ENCODE assay signal across 13 mouse cellular contexts in genomic region chr1:75561221-75561897, GRCm38 (mm10). TPM values are rescaled to one million over a fixed set of nuclear protein-coding genes. Genes with fewer than 3 reads are reported as not detected.
A peak's percentile ranks its signal among the peaks of the same experiment; 100 is the strongest.
DNase-seq lines count a peak whose midpoint lies in the region; ATAC-seq and TF ChIP-seq lines count a peak whose summit lies in the region.
"Had no signal": no experiment of that assay in that cellular context is flagged by ENCODE, and none has a peak within 500 bp of the region (broad histone marks: within the 10 kb centered on the region; RNA-seq: fewer than 3 reads in every experiment).

No protein-coding gene starts in this region.

- 46% methylated on average over 4 of the region's 4 CpGs for WGBS in forebrain, embryonic 13.5 days
- WGBS in forebrain, embryonic 10.5 days, result 61% methylated on average over 4 of the region's 4 CpGs
- 51% methylated on average over 4 of the region's 4 CpGs for WGBS in hindbrain, embryonic 14.5 days
- 40% methylated on average over 4 of the region's 4 CpGs for WGBS in hindbrain, embryonic 16.5 days

- H3K9ac ChIP-seq in forebrain, embryonic 13.5 days, result no peak overlapping the region
- no peak overlapping the region for H3K9ac ChIP-seq in hindbrain, embryonic 14.5 days
- no peak overlapping the region for H3K9ac ChIP-seq in hindbrain, embryonic 16.5 days (ENCODE audit: low read depth, low read length)
- H3K9ac ChIP-seq: intestine, embryonic 15.5 days had no signal

- no peak overlapping the region for H3K4me2 ChIP-seq in forebrain, embryonic 13.5 days
- no peak overlapping the region for H3K4me2 ChIP-seq in hindbrain, embryonic 14.5 days (replicated peaks)
- H3K4me2 ChIP-seq in hindbrain, embryonic 16.5 days (ENCODE audit: low read length), result no peak overlapping the region
- H3K4me2 ChIP-seq: intestine, embryonic 15.5 days had no signal

- no peak for TF ChIP-seq POLR2A in testis, adult 2 months (IDR thresholded peaks at IDR 0.05; ENCODE audit: control insufficient read depth, low read depth, low read length)

- H3K9me3 ChIP-seq in forebrain, embryonic 13.5 days (replicated peaks), result no peaks in the 10 kb centered on the region; the same call in 1 of the 2 replicates
- peaks cover 8% of the 10 kb centered on the region; the same call in 1 of the 2 replicates for H3K9me3 ChIP-seq in forebrain, embryonic 10.5 days
- H3K9me3 ChIP-seq in hindbrain, embryonic 14.5 days (ENCODE audit: control insufficient read depth, low read length), result peaks cover 4% of the 10 kb centered on the region; the same call in 1 of the 2 replicates
- H3K9me3 ChIP-seq in hindbrain, embryonic 16.5 days (ENCODE audit: control insufficient read depth, low read length), result no peaks in the 10 kb centered on the region
- H3K9me3 ChIP-seq: intestine, embryonic 15.5 days had no signal

- no peak overlapping the region for H3K4me3 ChIP-seq in forebrain, embryonic 13.5 days
- no peak overlapping the region for H3K4me3 ChIP-seq in forebrain, embryonic 10.5 days
- H3K4me3 ChIP-seq in hindbrain, embryonic 14.5 days (replicated peaks; ENCODE audit: low read length), result no peak overlapping the region
- no peak overlapping the region for H3K4me3 ChIP-seq in hindbrain, embryonic 16.5 days (ENCODE audit: low read length)
- H3K4me3 ChIP-seq in testis, adult 2 months (ENCODE audit: control insufficient read depth, low read depth, low read length), result no peak overlapping the region
- H3K4me3 ChIP-seq: intestine, embryonic 15.5 days had no signal

- TF ChIP-seq CTCF in testis, adult 2 months (IDR thresholded peaks at IDR 0.05; ENCODE audit: control insufficient read depth, insufficient read depth, insufficient replicate concordance, low read depth, low read length), result no peak

- ATAC-seq in forebrain, embryonic 13.5 days, result peak; percentile 42; the same call in 1 of the 2 replicates
- peak; percentile 35; the same call in 1 of the 2 replicates for ATAC-seq in hindbrain, embryonic 14.5 days (ENCODE audit: low FRiP score)
- no peak; the same call in 1 of the 2 replicates for ATAC-seq in hindbrain, embryonic 16.5 days
- ATAC-seq: intestine, embryonic 15.5 days; lung, postnatal 0 days had no signal

- DNase-seq in forebrain, embryonic 10.5 days (ENCODE audit: extremely low spot score, low spot score), result no peak
- DNase-seq in hindbrain, embryonic 14.5 days (ENCODE audit: low spot score), result no peak
- DNase-seq in testis, postnatal 14 days (ENCODE audit: low spot score), result no peak
- no peak for DNase-seq in gastrocnemius, postnatal 36 days
- DNase-seq in Muller cell, postnatal 12 days (ENCODE audit: inconsistent ontology term), result no peak
- DNase-seq: gastrocnemius, postnatal 25 days; kidney, postnatal 36 days; liver had no signal

- H3K36me3 ChIP-seq in forebrain, embryonic 13.5 days (ENCODE audit: poor library complexity, severe bottlenecking), result peaks cover 21% of the 10 kb centered on the region
- peaks cover 23% of the 10 kb centered on the region for H3K36me3 ChIP-seq in forebrain, embryonic 10.5 days (replicated peaks)
- peaks cover 24% of the 10 kb centered on the region for H3K36me3 ChIP-seq in hindbrain, embryonic 14.5 days (replicated peaks; ENCODE audit: control insufficient read depth, insufficient read depth)
- peaks cover 17% of the 10 kb centered on the region; the same call in 1 of the 2 replicates for H3K36me3 ChIP-seq in hindbrain, embryonic 16.5 days (ENCODE audit: control insufficient read depth, insufficient read depth, low read length)
- H3K36me3 ChIP-seq in testis, adult 2 months (ENCODE audit: control insufficient read depth, insufficient read depth, low read length), result no peaks in the 10 kb centered on the region
- H3K36me3 ChIP-seq: intestine, embryonic 15.5 days had no signal

- intact Hi-C loops in gastrocnemius, postnatal 36 days (cut with DNase I), result no loop called here

- H3K4me1 ChIP-seq in forebrain, embryonic 13.5 days, result peaks cover 21% of the 10 kb centered on the region
- peaks cover 18% of the 10 kb centered on the region for H3K4me1 ChIP-seq in forebrain, embryonic 10.5 days
- 0 out of 2 replicates have a peak, but pooled peaks cover 4% of the 10 kb centered on the region for H3K4me1 ChIP-seq in hindbrain, embryonic 14.5 days (replicated peaks; ENCODE audit: control insufficient read depth, insufficient read depth, low read length)
- H3K4me1 ChIP-seq in hindbrain, embryonic 16.5 days (ENCODE audit: control insufficient read depth, insufficient read depth, low read depth, low read length), result peaks cover 17% of the 10 kb centered on the region
- peaks cover 18% of the 10 kb centered on the region for H3K4me1 ChIP-seq in testis, adult 2 months (ENCODE audit: control insufficient read depth, insufficient read depth, low read length)

- no peak overlapping the region for H3K27ac ChIP-seq in forebrain, embryonic 13.5 days
- no peak overlapping the region for H3K27ac ChIP-seq in forebrain, embryonic 10.5 days
- H3K27ac ChIP-seq in hindbrain, embryonic 14.5 days, result peak overlapping the region; percentile 2; the same call in 1 of the 2 replicates
- H3K27ac ChIP-seq in hindbrain, embryonic 16.5 days (ENCODE audit: low read depth, low read length), result no peak overlapping the region
- peak overlapping the region; percentile 60; the same call in 1 of the 2 replicates for H3K27ac ChIP-seq in testis, adult 2 months (ENCODE audit: control insufficient read depth, insufficient read depth, low read depth, low read length)
- H3K27ac ChIP-seq: intestine, embryonic 15.5 days had no signal

- no peaks in the 10 kb centered on the region for H3K27me3 ChIP-seq in forebrain, embryonic 13.5 days
- peaks cover 10% of the 10 kb centered on the region; the same call in 1 of the 2 replicates for H3K27me3 ChIP-seq in forebrain, embryonic 10.5 days (ENCODE audit: poor library complexity, severe bottlenecking)
- H3K27me3 ChIP-seq in hindbrain, embryonic 14.5 days (ENCODE audit: control insufficient read depth, insufficient read depth, low read length), result no peaks in the 10 kb centered on the region
- no peaks in the 10 kb centered on the region for H3K27me3 ChIP-seq in hindbrain, embryonic 16.5 days (replicated peaks; ENCODE audit: control insufficient read depth, insufficient read depth, low read length)
- no peaks in the 10 kb centered on the region for H3K27me3 ChIP-seq in testis, adult 2 months (ENCODE audit: control insufficient read depth, insufficient read depth, low read length)
- H3K27me3 ChIP-seq: intestine, embryonic 15.5 days had no signal

RNA-seq across cellular contexts. Expression of gene Slc4a3, which starts 15.3 kb away (rescaled TPM):
- 20.9 and 25.3 TPM in 2 replicates for polyA plus RNA-seq in forebrain, embryonic 13.5 days (2015; fragmentation: Nextera tagmentation; extraction: Ambion mirVana)
- 13.6 and 15.0 TPM in 2 replicates for polyA plus RNA-seq in forebrain, embryonic 10.5 days (2016; fragmentation: Nextera tagmentation; extraction: Ambion mirVana)
- 43.0 and 50.1 TPM in 2 replicates for polyA plus RNA-seq in hindbrain, embryonic 14.5 days (2014; fragmentation: Nextera tagmentation; extraction: Ambion mirVana)
- polyA plus RNA-seq in hindbrain, embryonic 16.5 days (2015; fragmentation: Nextera tagmentation; extraction: Ambion mirVana), result 84.9 and 85.4 TPM in 2 replicates
- polyA plus RNA-seq in testis, adult 2 months (2012; rRNA removed), result 19.2 and 20.6 TPM in 2 replicates
- total RNA-seq in gastrocnemius, postnatal 36 days (2021), result 1 to 10 TPM; 4.7 to 9.6 TPM

RNA-seq across cellular contexts. Expression of gene Stk11ip, which starts 40.0 kb away (rescaled TPM):
- 16.3 and 19.4 TPM in 2 replicates for polyA plus RNA-seq in forebrain, embryonic 13.5 days (2015; fragmentation: Nextera tagmentation; extraction: Ambion mirVana)
- 33.2 and 33.5 TPM in 2 replicates for polyA plus RNA-seq in forebrain, embryonic 10.5 days (2016; fragmentation: Nextera tagmentation; extraction: Ambion mirVana)
- 14.0 and 17.9 TPM in 2 replicates for polyA plus RNA-seq in hindbrain, embryonic 14.5 days (2014; fragmentation: Nextera tagmentation; extraction: Ambion mirVana)
- polyA plus RNA-seq in hindbrain, embryonic 16.5 days (2015; fragmentation: Nextera tagmentation; extraction: Ambion mirVana), result 20.4 and 23.9 TPM in 2 replicates
- polyA plus RNA-seq in testis, adult 2 months (2012; rRNA removed), result 22.4 and 24.2 TPM in 2 replicates
- total RNA-seq in gastrocnemius, postnatal 36 days (2021), result 1 to 10 TPM; 5.8 to 7.7 TPM

RNA-seq across cellular contexts. Expression of gene Inha, which starts 54.5 kb away (rescaled TPM):
- polyA plus RNA-seq in forebrain, embryonic 13.5 days (2015; fragmentation: Nextera tagmentation; extraction: Ambion mirVana), result 5.8 and 8.0 TPM in 2 replicates
- polyA plus RNA-seq in forebrain, embryonic 10.5 days (2016; fragmentation: Nextera tagmentation; extraction: Ambion mirVana), result 2.7 and 2.9 TPM in 2 replicates
- polyA plus RNA-seq in hindbrain, embryonic 14.5 days (2014; fragmentation: Nextera tagmentation; extraction: Ambion mirVana), result 9.7 and 9.9 TPM in 2 replicates
- polyA plus RNA-seq in hindbrain, embryonic 16.5 days (2015; fragmentation: Nextera tagmentation; extraction: Ambion mirVana), result 17.9 and 18.7 TPM in 2 replicates
- polyA plus RNA-seq in testis, adult 2 months (2012; rRNA removed), result 160 and 210 TPM in 2 replicates
- total RNA-seq in gastrocnemius, postnatal 36 days (2021), result 1 to 10 TPM; 2.5 to 5.8 TPM

RNA-seq across cellular contexts. Expression of gene Obsl1, which starts 55.1 kb away (rescaled TPM):
- 15.5 and 17.2 TPM in 2 replicates for polyA plus RNA-seq in forebrain, embryonic 13.5 days (2015; fragmentation: Nextera tagmentation; extraction: Ambion mirVana)
- 34.5 and 35.8 TPM in 2 replicates for polyA plus RNA-seq in forebrain, embryonic 10.5 days (2016; fragmentation: Nextera tagmentation; extraction: Ambion mirVana)
- 22.6 and 25.9 TPM in 2 replicates for polyA plus RNA-seq in hindbrain, embryonic 14.5 days (2014; fragmentation: Nextera tagmentation; extraction: Ambion mirVana)
- polyA plus RNA-seq in hindbrain, embryonic 16.5 days (2015; fragmentation: Nextera tagmentation; extraction: Ambion mirVana), result 25.4 and 26.1 TPM in 2 replicates
- polyA plus RNA-seq in testis, adult 2 months (2012; rRNA removed), result 46.0 and 47.0 TPM in 2 replicates
- total RNA-seq in gastrocnemius, postnatal 36 days (2021), result 10 to 100 TPM; 41.4 to 52.1 TPM

Comparison
In these comparisons a context has a peak if more than half of its experiments do, and no peak if none do; other contexts are left out.
1. H3K27ac ChIP-seq: peak in hindbrain, embryonic 14.5 days (single experiment) and testis, adult 2 months (single experiment); none in forebrain, embryonic 13.5 days (single experiment), forebrain, embryonic 10.5 days (single experiment) and hindbrain, embryonic 16.5 days (single experiment).